Mouse (Mus musculus): ENCODE measurements around the gene Cacna1c.

DNA sequence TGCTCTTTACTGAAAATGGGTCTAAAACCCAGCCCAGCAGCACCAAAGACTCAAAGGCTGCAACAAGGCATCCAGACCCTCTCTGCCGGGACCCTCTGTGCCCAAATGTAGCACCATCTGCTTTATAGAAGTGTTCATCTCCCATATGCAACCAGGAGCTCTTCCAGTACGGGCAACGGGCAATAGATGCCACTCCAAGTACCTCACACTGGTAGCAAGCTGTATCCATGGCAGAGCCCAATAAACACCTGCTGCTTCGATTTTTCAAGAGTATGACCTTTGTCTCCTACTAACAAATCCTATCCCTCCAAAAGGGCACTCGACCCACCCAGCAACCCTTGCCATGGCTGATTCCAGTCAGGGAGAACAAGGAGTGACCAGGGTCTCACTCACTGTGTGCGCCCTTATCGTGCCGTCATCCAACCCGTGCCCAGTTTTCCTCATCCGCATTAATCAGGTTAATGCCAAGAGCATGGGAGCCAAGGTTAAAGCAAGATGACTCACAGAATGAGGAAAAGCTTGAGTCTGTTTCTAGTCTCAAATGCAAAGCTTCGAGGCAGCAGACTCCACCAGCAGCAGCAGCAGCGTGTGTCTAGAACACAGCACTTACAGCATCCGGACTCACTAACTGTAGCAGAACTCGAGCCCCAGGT, 122.7 kb downstream of the Cacna1c start:
- no peak for TF ChIP-seq GATA1 (IDR thresholded peaks at IDR 0.05; ENCODE audit: borderline replicate concordance, low read length)
- TF ChIP-seq FLI1 (IDR thresholded peaks at IDR 0.05; ENCODE audit: low read length) = no peak

All from megakaryocyte, embryonic 14.5 days (primary cell).